Mouse (Mus musculus) left cerebral cortex, adult 18-20 months (tissue): ENCODE data around the gene Sertad1. TPM values are rescaled to one million over a fixed set of nuclear protein-coding genes. Genes with fewer than 3 reads are reported as not detected.
A peak's percentile ranks its signal among the peaks of the same experiment; 100 is the strongest.

Experiments
- DNase-seq, 2 experiments: peaks; one replicate each; pipeline ENCODE4 v3.0.0; 2021 to 2022; ENCODE audit warnings: low spot score in 2 of 2, mixed read lengths in 1 of 2
- total RNA-seq, 2 experiments: library from RNA; stranded (reverse); gene quantifications; 2 replicates each; pipeline ENCODE4 v1.2.3; 2021

The Sertad1 gene
- total RNA-seq, 2 experiments from 2014 or later, result 15.3 to 26.9 TPM

DNA sequence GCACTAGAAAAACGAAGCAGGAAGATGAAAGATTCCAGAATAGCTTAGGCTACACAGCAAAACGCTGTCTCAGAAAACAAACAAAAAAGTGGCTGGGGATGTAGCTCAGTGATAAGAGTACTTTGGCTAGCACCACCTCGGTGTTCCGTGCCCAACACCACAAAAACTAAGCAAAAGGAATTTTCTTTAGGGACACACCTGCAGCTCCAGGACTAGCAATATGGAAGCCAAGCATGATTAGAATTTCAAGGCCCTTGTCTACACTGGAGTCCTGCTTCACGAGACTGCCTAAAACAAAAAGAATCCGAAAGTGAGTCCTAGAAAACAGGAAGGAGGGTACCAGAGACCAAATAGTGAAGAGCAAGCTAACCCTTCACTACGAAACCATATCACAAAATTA lies 14.1 kb upstream of the Sertad1 start:
- no peak for DNase-seq

DNA sequence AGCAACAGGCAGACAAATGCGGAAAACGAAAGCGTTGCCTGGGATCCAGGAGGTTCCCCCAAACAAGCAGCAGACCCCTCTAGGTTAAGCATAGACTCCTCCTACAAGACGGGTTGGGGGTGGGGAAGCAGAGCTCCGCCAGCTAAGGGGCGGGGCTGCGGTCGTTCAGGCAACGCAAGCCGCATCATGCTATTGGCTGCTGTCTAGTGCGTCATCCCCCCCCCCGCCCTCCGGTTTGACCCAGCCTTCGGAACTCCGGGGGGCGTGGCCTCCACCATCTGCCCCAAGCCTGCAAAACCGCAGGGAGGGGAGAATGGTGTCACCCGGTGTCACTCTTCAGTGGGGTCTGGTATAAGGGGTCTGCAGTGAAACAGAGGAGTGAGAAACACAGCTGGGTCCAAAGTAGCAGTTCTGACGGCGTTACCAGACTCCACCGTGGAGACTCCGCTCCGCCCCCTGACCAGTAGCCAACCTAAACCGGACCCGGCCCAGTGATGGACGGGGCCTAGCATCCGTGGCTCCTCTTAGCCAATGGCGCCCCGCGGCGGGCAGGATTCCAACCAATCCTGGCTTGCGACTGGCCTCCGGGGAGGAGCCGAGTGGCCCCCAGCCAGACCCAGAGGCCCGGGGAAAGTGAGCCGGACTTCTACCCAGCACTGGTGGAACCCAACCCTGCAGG lies 13.4 kb upstream of the Sertad1 start, which contains the start of gene Sertad3:
Gene Sertad3, plus strand, starts transcription at position 613 of the 679 bp plus-strand sequence.
- peak; percentile 98 to 99 for DNase-seq

DNA sequence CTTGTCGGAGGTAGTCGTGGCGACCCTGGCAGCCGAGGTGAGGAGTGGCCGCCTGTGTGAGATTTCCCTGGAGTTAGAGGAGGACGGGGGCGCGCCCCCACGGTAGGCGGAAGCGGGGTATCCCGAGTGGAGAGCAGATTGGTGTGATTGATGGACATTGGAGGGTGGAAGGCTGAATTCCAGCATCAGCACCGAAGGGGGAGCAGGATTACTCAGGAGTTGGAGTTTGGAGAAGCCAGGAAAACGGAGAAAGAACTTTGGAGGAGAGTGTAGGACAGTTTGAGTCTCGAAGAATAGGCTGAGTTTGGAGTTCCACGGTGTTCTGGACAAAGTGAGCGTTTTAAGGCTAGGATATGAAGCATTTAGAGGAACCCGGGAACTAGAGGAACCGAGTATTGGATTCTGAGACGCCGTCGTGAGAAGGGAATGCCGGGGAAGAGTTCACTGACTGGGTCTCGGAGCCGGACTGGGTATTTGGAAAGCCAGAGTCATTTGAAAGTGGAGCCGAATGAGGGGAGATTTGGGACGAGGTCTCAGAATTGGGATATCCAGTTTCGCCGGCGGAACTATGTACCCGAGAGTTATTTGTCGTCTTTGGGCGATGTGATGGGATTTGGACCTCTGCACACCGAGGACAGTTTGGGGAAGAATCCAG lies 12.7 kb upstream of the Sertad1 start:
- no peak for DNase-seq

DNA sequence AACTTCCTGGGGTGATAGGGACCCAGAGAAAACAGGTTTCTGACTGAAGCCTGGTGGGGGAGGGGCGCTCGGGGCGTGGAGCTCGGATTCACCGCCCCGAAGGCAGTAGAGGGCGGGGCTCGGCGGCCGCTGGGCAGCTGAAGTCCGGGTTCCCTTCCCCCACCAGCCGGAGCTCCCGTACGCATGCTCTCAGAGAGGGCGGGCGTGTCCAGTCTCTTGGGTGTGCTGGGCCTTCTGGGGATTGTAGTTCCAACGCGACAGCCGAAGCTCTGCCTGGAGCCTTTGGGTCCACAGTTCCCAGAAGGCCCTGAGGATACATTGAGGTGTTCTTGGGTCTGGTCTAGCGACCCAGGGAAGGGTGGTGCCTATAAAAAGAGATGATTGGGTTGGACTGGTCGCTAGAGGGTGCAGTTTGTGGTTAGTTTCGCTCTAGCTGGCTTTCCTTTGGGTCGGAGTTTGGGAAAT lies 12.2 kb upstream of the Sertad1 start:
- peak; percentile 97 for DNase-seq

DNA sequence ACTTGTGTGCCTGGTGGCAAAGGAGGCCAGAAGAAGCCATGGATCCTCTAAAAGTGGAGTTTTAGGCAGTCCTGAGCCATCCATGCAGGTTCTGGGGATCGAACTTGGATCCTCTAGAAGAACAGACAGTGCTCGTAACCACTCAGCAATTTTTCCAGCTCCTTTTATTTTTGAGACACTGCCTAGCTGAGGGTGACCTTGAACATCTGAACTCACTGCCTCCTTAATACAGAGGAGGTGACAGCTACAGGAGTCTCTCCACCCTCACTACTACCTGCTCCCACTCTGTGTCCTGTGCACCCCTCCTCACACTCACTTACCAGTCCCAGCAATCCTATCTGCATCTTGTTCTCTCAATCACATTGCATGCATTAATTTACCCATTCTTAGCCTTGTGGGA lies 11.1 kb upstream of the Sertad1 start:
- no peak for DNase-seq

DNA sequence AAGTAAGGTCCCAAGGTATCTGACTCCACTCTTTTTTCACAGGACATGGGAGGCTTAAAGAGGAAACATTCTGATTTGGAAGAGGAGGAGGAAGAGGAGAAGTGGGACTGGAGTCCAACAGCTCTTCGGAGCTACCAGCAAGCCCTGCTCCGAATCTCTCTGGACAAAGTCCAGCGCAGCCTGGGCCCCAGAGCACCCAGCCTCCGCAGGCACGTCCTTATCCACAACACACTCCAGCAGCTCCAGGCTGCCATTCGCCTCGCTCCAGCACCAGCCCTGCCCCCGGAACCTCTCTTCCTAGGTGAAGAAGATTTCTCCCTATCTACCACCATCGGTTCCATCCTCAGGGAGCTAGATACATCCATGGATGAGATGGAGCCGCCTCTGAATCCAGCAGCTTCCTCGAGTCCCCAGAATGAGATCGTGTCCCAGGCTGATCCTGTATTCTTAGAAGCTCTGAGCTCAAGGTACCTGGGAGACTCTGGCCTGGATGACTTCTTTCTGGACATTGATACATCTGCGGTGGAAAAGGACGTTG lies 10.5 kb upstream of the Sertad1 start:
- no peak for DNase-seq

DNA sequence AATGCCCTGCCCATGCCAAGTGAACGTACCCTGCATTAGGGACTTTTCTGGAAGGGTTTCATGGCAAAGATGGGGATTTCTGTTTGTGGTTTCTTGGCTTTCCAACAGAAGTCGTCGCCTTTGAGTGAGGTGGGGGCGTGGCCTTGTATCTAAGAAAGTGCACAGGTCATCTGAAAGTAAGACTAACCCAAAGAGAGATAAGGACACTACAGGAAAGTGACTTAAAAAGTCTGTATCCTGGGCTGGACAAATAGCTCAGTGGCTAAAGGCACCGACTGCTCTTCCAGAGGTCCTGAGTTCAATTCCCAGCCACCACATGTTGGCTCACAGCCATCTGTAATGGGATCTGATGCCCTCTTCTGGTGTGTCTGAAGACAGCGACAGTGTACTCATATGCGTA lies 8.1 kb upstream of the Sertad1 start:
- DNase-seq, result no peak

DNA sequence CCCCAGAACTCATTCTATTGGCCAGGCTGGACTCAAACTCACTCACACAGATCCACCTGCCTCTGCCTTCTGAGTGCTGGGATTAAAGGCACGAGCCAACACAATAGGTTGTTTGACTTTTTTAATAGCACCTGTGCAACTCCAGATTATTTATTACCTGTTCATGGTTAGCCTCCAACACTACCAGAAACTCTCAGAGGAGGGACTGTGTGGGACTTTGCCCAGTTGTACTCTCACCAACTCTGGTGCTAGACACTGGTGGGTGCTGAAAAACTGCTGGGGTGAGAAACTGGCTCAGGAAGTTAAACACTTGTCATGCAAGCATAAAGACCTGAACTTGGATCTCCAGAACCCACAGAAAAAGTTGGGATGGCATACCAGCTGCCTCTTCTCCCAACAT lies 7.0 kb upstream of the Sertad1 start:
- no peak for DNase-seq

DNA sequence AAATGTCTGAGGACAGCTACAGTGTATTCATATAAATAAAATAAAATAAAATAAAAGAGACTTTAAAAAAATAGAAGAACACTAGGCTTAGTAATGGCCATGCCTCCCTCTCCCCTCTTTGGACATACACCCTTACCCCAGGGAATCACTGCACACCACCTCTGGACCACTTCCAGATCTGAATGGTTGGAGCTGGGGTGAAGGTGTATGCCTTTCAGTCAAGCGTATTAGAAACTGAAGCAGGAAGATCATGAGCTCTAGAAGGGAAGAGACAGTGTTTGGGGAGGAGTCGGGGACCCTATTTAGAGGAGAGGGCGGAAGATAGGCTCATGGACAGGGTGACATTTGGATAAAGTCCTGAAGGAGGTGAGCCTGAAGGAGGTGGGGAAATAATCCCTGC lies 6.2 kb upstream of the Sertad1 start:
- DNase-seq, result no peak

DNA sequence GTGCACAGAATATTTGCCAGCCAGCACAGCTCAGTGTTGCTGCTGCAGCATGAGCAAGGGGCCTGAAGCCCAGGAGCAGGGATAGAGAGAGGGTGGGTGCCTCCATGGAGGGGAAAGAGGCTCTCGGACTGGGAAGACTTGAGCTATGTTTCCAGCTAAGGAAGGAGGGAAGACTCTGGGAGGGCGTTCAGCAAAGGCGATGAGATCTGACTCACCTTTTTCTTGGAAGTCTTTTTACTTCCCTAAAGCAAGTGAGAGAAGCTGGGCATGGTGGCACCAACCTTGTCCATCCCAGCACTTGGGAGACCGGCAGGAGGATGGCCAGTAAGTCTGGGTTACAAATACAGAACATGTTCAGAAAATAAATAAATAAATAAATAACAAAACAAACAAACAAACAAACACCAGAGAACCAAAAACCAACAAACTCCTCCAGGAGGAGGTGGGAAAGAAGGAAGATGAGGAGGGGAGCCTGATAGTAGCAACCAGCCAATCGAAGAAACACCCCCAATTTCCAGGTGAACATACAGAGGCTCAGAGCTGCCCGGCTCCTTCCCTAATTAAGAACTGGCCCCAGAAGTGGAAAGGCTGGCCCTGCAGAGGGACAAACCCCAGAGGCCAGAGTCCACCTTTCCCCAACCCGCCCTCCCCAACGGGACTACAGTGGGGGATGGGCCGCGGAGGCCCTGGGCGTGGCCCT lies 5.6 kb upstream of the Sertad1 start:
- no peak for DNase-seq

DNA sequence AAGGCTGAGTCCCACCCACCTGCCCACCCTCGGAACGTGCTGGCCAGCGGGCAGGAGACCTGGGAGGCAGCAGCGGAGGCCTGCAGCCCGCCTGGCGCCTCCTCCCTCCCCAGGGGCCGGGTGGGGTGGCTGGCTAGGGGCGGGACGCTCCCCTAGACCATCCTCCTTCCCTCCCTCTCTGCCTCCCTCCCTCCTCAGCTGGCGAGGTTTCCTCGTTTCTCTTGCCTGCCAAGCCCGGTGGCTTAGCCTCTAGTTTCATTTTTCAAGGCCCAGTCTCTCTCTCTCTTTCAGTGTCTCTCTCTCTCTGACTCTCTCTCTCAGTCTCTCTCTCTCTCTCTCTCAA lies 5.1 kb upstream of the Sertad1 start:
- DNase-seq, result peak; percentile 59 to 68

DNA sequence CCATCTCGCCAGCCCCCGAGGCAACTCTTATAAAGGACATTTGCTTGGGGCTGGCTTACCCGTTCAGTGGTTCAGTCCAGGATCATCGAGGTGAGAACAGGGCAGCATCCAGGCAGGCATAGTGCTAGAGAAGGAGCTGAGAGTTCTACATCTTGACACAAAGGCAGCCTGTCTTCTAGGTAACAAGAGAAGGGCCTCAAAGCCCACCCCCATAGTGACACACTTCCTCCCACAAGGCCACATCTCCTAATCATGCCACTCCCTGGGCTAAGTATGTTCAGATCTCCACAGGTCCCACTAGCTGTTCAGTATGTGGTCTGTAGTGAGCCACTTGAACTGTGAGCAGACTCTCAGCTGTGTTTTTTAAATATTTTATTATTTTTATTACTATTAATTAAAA lies 2.9 kb upstream of the Sertad1 start:
- DNase-seq, result no peak

DNA sequence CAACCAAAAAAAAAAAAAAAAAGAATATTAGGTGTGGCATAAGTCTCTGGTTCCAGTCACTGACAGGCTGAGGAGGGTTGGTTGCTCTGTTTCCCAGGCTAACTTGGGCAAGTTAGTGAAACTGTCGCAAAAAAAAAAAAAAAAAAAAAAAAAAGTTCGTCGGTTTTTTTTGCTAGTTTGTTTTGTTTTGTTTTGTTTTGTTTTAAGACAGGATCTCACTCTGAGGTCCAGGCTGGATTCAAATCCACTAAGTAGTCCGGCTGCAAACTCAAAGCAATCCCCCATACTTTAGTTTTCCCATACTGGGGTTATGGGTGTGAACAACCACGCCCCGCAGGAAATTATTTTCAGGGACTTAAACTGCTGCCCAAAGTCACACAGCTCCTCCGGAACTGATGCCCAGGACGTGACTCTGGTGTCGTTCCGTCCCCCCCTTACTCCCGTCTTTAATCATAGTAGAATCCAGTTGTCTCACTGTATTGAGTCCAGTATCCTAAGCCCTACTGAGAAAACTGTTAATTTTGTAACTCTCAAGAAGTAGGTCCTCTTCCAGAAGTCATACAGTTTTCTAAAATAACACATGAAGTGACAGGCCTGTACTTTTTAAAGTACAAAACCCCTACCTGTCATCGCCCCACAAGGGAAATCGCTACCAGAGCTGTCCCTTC lies 474 bp upstream of the Sertad1 start:
- DNase-seq, result no peak

DNA sequence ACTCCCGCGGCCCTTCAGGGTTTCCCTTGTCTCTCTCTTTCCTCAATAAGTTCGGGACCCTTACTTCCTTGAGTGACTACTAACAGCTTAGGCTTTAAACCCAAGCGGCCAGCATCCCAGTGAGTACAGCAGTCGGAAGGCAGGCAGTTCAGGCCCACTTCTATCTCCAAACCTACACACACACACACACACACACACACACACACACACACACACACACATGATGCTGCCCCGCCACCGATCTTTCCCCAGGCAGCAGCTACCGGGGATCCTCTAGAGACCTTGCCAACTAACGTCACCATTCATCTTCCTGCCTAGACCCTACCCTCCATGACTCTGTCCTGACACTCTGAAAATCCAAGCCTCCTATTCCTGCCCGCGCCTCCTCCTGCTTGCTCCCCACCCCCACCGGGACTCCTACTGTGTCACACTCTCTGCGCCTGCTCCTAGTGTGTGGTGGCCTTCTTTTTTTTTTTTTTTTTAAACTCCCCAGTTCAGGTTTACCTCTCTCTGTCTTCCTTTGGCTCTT lies 1.1 kb downstream of the Sertad1 start:
- peak; percentile 69 to 77 for DNase-seq

DNA sequence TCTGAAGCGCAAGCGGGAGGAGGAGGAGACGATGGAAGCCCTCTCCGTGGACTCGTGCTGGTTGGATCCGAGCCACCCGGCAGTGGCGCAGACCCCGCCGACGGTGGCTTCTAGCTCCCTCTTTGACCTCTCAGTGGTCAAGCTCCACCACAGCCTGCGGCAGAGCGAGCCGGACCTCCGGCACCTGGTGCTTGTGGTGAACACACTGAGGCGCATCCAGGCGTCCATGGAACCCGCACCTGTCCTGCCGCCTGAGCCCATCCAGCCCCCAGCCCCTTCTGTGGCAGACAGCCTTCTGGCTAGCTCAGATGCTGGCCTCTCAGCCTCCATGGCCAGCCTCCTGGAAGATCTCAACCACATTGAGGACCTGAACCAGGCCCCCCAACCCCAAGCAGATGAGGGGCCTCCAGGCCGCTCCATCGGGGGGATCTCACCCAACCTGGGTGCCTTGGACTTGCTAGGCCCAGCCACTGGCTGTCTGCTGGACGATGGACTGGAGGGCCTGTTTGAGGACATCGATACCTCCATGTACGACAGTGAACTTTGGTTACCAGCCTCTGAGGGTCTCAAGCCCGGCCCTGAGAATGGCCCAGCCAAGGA lies 2.7 kb downstream of the Sertad1 start:
- DNase-seq, result no peak

DNA sequence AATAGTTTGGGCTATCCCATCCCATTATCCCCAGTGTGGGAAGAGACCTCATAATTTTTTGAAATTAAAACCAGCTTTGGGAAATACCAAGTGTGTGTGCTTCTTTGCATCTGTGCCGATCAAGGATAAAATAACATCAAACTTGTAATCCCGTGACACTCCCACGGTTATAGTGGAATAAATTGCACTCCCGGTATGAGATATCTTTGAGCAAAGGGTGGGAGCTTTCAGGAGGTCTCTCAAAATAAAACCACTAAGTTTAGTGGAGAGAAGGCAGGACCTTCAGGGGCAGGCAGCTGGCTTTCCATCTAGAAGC lies 3.5 kb downstream of the Sertad1 start:
- no peak for DNase-seq

DNA sequence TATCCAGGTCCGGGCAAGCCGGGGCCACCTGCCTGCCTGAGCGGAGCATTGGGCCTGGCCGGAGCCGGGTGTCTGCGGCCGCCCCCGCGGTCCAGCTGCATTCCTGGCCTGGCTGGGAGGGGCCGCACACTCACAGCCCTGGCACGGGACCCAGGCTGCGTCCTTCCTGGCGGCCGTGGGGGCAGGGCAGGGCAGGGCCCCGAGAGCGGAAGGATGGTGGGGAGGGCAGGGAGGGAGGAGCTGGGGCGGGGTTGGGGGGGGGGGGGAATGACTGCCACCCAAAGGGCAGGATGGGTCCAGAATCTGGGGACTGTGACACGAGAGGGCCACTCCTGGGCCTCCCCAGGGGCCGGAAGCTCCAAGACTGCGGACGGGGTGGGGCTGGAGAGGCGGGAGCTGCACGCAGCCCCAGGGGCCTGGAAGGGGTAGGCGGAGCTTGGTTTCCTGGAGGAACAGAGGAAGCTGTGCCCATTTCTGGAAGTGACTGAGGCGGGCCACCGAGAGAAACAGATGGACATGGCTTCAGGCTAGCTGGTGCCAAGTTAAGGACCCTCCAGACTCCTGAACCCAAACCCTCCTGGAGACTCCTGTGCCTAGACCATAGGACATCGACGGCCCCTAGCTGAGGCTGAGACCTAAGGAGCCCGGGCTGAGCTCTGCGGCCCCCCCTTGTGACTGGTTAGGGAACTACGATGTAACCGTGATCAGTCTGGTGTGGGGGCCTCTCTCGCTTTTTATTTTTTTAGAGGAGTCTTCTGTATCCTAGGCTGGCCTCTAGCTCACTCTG lies 4.0 kb downstream of the Sertad1 start:
- DNase-seq, result peak; percentile 79 to 83

DNA sequence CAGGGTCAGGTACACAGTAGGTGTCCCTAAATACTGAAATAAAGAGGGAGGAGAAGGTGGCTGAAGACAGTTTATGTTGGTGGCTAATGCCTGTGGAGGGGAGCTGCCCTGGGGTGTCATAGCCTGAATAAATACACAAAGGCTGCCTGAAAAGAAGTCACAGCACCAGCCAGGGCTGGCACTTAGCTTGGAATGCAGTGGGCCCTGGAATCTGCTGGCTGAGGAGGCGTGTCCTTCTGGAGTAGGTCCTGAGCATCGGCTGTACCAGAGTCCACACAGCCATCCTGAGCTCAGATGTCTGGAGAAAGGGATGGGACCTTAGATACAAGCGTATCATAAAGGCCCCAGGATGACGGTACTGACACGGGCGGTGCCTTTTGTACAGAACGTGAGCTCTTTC lies 5.1 kb downstream of the Sertad1 start:
- no peak for DNase-seq

DNA sequence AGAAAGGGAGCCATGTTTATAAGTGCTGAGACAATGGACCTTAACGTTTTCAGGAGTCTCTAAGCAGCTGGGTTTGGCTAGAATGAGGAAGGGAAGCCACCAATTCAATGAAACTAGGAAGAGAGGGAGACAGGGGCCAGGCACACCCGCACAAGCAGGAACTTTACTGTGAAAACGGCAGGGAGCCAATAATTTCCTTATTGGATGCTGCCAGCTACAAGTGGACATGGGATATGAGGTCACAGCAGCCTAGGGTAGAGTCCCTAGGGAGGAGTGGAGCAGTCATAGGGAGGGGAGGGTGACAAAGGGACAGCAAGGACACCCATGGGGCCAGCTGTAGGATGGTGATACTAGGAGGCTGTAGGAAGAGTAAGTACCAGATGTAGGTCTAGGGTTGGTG lies 6.3 kb downstream of the Sertad1 start:
- no peak for DNase-seq

DNA sequence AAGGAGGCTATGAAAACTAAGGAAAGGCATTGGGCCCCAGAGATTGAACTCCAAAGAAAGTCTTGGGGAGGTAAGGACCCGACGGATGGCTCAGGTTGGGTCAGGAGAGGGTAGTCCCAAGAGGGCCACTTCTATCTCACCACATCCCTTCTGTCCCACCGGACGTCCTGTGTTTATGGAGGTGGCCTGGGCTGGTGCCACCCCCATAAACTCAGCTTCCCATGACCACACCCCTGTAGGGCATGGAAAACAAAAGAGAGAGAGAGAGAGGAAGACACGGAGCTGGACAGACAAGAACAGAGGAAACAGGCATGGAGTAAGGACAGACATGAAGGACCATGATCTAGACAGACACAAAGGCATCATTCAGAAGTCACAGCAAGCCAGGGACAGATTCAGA lies 6.7 kb downstream of the Sertad1 start:
- no peak for DNase-seq
